Mouse (Mus musculus): ENCODE measurements around the gene Flad1.

Flad1 gene

GRCm38 (mm10) chr3:89395806-89396653 is 15.6 kb downstream of the Flad1 start:
- DNase-seq: peak; percentile 71 to 81

- DNase-seq: no peak
Measured at GRCm38 (mm10) chr3:89395419-89395805, 16.3 kb downstream of the Flad1 start.

GRCm38 (mm10) chr3:89394894-89395256 is 16.8 kb downstream of the Flad1 start:
- no peak for DNase-seq

GRCm38 (mm10) chr3:89394006-89394893 is 17.4 kb downstream of the Flad1 start, which contains the start of gene Zbtb7b:
Gene Zbtb7b (minus strand): TSS chr3:89394776.
- DNase-seq: peak in 1 of 2 experiments; percentile 48

- peak; percentile 75 to 82 for DNase-seq
Measured at GRCm38 (mm10) chr3:89393605-89394004, 18.1 kb downstream of the Flad1 start.

- no peak for DNase-seq
Measured at GRCm38 (mm10) chr3:89392871-89393311, 18.8 kb downstream of the Flad1 start.

- DNase-seq: peak in 1 of 2 experiments; percentile 42
Measured at GRCm38 (mm10) chr3:89391663-89392511, 19.8 kb downstream of the Flad1 start.

GRCm38 (mm10) chr3:89390699-89391662 is 20.7 kb downstream of the Flad1 start:
- peak in 1 of 2 experiments; percentile 42 for DNase-seq

- no peak for DNase-seq
Measured at GRCm38 (mm10) chr3:89390111-89390515, 21.6 kb downstream of the Flad1 start.

- DNase-seq: peak in 1 of 2 experiments; percentile 52
Measured at GRCm38 (mm10) chr3:89388901-89389740, 22.5 kb downstream of the Flad1 start.

GRCm38 (mm10) chr3:89388134-89388881 is 23.4 kb downstream of the Flad1 start:
- DNase-seq: peak in 1 of 2 experiments; percentile 30

- peak in 1 of 2 experiments; percentile 27 for DNase-seq
Measured at GRCm38 (mm10) chr3:89387632-89388031, 24.0 kb downstream of the Flad1 start.

GRCm38 (mm10) chr3:89386438-89387420 is 24.9 kb downstream of the Flad1 start:
- DNase-seq: peak in 1 of 2 experiments; percentile 48

GRCm38 (mm10) chr3:89385451-89385850 is 26.2 kb downstream of the Flad1 start:
- peak; percentile 49 to 58 for DNase-seq

GRCm38 (mm10) chr3:89384331-89385076 is 27.2 kb downstream of the Flad1 start:
- DNase-seq: no peak

GRCm38 (mm10) chr3:89383651-89384255 is 27.9 kb downstream of the Flad1 start:
- no peak for DNase-seq

- no peak for DNase-seq
Measured at GRCm38 (mm10) chr3:89382950-89383349, 28.7 kb downstream of the Flad1 start.

All from thymus, adult 18-20 months (tissue).